Comparison of ENCODE assay signal across 24 mouse cellular contexts in the genomic region with DNA sequence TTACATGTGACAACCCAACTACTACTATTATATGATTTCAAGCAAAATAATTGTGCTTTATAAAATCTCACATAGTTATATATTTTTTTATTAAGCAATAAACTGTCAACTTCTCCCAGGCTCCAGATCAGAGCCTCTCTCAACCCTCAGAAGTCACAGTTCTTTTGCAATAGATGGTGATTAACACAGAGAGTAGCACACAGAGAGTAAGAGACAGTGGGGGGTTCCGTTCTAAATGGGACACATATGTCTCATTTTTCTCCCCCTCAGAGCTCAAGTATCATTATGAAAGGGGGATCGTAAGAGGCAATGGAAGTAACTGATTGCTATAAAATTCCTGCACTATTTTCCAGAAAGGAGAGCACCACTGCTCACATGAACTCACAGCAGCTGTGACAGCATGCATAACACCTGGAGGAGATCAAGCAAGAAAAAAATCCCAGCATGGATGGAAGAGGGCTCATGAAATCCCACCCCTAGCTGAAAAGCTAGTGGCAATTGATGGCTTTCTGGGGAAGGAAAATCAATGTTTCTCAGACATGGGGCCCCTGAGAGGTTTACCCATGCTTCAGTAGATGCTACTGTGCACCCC.
"Had no signal": no experiment of that assay in that cellular context is flagged by ENCODE, and none has a peak within 500 bp of the region (broad histone marks: within the 10 kb centered on the region; RNA-seq: fewer than 3 reads in every experiment).

No protein-coding gene starts in this region.

- ATAC-seq: intestine, postnatal 0 days; liver, postnatal 0 days; midbrain, embryonic 13.5 days; midbrain, embryonic 16.5 days had no signal

- H3K4me3 ChIP-seq: layer of hippocampus, adult 2 months; limb, embryonic 15.5 days; midbrain, embryonic 10.5 days; midbrain, embryonic 13.5 days; myocyte; neural tube, embryonic 13.5 days had no signal

- H3K9ac ChIP-seq: limb, embryonic 15.5 days; liver, embryonic 14.5 days; liver, postnatal 0 days; midbrain, embryonic 13.5 days; neural tube, embryonic 13.5 days had no signal

- H3K27me3 ChIP-seq: limb, embryonic 15.5 days; midbrain, embryonic 13.5 days; neural tube, embryonic 13.5 days had no signal

- H3K36me3 ChIP-seq: limb, embryonic 15.5 days; midbrain, embryonic 10.5 days; midbrain, embryonic 13.5 days; neural tube, embryonic 13.5 days had no signal

- H3K27ac ChIP-seq: kidney, postnatal 0 days; layer of hippocampus, adult 2 months; limb, embryonic 15.5 days; liver, embryonic 14.5 days; macrophage; midbrain, embryonic 10.5 days; midbrain, embryonic 13.5 days; neural tube, embryonic 13.5 days; stomach, postnatal 0 days had no signal

- H3K4me2 ChIP-seq: limb, embryonic 15.5 days; liver, embryonic 11.5 days; midbrain, embryonic 13.5 days; neural tube, embryonic 13.5 days had no signal

- H3K4me1 ChIP-seq: limb, embryonic 15.5 days; midbrain, embryonic 10.5 days; midbrain, embryonic 13.5 days; neural tube, embryonic 13.5 days had no signal

- H3K9me3 ChIP-seq: limb, embryonic 15.5 days; midbrain, embryonic 10.5 days; midbrain, embryonic 13.5 days; neural tube, embryonic 13.5 days had no signal

- DNase-seq: kidney, adult 2 months; kidney, postnatal 25 days; layer of hippocampus, adult 9-11 months; liver, postnatal 0 days; lung, postnatal 14 days; right cerebral cortex, adult 18-20 months; right cerebral cortex, postnatal 14 days; right cerebral cortex, postnatal 4 days; thymus, adult 2 months; thymus, postnatal 14 days; thymus, postnatal 4 days had no signal
